Mouse (Mus musculus): ENCODE measurements around the gene Rem1.

Gene Rem1

DNA sequence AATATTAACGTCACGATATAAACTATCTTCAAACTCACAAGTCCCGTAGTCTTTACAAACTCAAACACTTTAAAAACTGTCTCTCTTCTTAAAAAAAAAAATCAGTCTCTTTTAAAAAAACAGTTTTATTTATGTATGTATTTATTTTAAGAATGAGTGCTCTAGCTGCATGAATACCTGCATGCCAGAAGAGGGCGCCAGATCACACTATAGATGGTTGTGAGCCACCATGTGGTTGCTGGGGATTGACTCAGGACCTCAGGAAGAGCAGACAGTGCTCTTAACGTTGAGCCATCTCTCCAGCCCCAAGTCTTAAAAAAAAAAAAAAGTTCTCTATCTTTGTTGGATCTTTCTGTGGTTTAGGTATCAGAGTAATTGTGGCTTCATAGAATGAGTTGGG, 9.4 kb upstream of the Rem1 start:
- peak; percentile 45 for DNase-seq (ENCODE audit: low read depth, low spot score)
- Histone ChIP-seq H3K36me3 (ENCODE audit: control insufficient read depth, insufficient read depth, low read length, poor library complexity, severe bottlenecking) (no peaks in the 10 kb centered on the region), H3K27me3 (ENCODE audit: control insufficient read depth, insufficient read depth, low read length, poor library complexity, severe bottlenecking) (no peaks in the 10 kb centered on the region)

DNA sequence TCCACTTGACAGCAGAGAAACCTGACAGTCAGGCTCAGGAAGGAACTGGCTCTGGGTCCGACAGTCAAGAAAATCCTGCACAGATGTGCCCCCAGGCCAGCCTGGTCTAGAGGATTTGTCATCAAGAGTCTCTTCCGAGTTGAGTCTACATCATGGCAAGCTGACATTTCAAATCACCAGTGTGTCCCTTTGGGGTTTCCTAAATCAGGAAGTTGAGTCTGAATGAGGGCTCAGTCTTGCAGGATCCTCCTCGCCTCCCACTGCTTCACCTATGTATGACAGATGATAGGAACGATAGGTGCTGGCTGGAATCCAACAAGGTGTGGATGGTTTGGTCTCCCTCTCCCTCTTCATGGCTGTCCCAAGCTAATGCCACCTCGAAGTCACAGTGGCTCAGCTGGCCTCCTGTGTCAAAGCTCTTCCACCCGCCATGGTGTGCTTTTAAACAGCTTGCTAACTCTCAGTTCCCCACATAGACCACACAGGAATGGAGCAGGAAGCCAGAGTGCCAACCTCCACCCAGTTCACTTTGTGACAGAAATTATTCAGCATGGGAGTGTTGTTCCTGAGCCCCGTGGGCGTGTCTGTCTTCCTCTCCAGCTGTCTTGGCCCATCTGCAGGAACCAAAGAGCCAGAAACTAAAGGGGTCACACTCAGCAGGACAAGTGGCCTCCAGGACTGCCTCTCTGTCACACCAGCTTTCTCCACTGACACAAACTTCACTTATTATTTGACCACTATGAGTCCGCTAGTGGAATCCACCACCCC, 6.2 kb upstream of the Rem1 start:
- Histone ChIP-seq H3K36me3 (ENCODE audit: control insufficient read depth, insufficient read depth, low read length, poor library complexity, severe bottlenecking) (no peaks in the 10 kb centered on the region), H3K27me3 (ENCODE audit: control insufficient read depth, insufficient read depth, low read length, poor library complexity, severe bottlenecking) (no peaks in the 10 kb centered on the region)
- DNase-seq (ENCODE audit: low read depth, low spot score) = no peak

DNA sequence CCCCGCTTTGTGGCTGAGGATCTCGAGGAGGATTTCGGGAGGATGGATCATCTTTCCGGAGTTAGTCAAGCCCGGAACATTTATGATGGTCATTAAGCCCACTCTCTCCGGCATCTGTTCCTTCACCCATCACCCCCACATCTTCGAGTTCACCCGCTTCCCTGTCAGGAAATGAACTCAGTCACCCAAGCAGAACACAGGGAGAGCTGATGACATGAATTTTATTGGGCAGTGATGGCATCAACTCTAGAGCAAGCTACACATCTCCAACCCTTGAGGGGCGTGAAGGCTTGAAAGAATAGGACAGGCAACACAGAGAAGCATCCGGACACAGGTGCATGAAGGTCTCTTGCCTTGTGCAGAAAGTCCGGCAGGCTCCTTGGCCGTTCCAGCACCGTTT, 4.6 kb upstream of the Rem1 start:
- Histone ChIP-seq H3K27me3 (ENCODE audit: control insufficient read depth, insufficient read depth, low read length, poor library complexity, severe bottlenecking) (no peaks in the 10 kb centered on the region), H3K36me3 (ENCODE audit: control insufficient read depth, insufficient read depth, low read length, poor library complexity, severe bottlenecking) (no peaks in the 10 kb centered on the region)
- DNase-seq (ENCODE audit: low read depth, low spot score) = no peak

DNA sequence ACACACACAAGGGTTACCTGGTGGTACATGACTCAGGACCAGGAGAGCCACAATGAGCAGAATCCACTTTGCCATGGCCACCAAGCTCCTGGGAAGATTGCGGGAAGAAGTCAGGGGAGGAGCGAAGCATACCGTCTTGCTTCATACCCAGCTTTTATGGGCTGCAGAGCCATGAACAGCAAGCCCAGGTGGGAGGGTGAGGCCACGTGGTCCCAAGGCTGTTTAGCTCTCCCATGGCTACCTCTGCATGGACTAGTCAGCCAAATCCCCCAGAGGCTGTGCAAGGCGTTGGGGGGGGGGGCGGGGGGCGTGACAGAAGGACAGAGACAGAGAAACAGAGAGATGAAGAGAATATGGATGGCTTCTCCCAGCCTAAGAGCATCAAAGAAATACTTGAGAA, 3.8 kb upstream of the Rem1 start, which contains the start of gene Defb25:
TSS of gene Defb25 (minus strand) at position 101 of the 400 bp plus-strand sequence.
- Histone ChIP-seq H3K27me3 (ENCODE audit: control insufficient read depth, insufficient read depth, low read length, poor library complexity, severe bottlenecking) (no peaks in the 10 kb centered on the region), H3K36me3 (ENCODE audit: control insufficient read depth, insufficient read depth, low read length, poor library complexity, severe bottlenecking) (no peaks in the 10 kb centered on the region)
- no peak for DNase-seq (ENCODE audit: low read depth, low spot score)

DNA sequence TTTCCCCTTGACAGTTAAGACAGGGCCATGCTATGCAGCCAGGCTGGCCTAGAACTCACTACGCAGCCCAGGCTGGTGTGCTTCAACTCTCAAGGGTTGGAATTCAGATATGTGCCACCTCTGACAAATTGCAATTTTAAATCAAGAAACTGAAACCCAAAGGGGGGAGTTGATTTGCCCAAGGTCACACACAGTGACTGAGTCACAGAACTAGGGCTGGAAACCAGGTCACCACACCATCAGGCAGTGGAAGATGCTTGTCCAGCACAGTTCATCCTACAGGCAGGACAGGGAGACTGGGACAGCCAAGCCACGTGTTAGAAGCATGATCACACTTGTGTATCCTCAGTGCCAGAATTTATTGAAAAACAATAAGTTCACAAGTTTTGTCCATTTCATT, 2.2 kb upstream of the Rem1 start:
- DNase-seq (ENCODE audit: low read depth, low spot score) = no peak
- H3K36me3 ChIP-seq (ENCODE audit: control insufficient read depth, insufficient read depth, low read length, poor library complexity, severe bottlenecking) = no peaks in the 10 kb centered on the region
- no peaks in the 10 kb centered on the region; the same call in 1 of the 2 replicates for H3K27me3 ChIP-seq (ENCODE audit: control insufficient read depth, insufficient read depth, low read length, poor library complexity, severe bottlenecking)

DNA sequence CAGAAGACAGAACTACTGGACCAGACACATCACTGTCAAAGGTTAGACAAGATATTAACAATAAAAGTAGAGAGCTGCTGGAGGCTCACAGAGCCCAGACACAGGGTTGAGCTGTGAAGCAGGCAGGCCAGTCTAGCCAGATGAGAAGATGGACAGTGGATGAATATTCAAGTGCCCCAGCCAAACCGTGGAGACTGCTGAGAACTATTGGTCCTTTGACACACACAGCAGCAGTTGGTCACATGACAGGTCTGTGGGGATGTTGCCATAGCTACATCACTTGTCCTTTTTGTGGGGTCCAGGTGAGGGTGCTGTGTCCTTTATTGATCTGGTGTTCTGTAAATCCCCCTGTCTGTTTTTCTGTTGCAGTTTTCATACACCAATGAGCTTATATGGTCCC, 1.5 kb upstream of the Rem1 start:
- DNase-seq (ENCODE audit: low read depth, low spot score) = no peak
- Histone ChIP-seq H3K36me3 (ENCODE audit: control insufficient read depth, insufficient read depth, low read length, poor library complexity, severe bottlenecking) (no peaks in the 10 kb centered on the region), H3K27me3 (ENCODE audit: control insufficient read depth, insufficient read depth, low read length, poor library complexity, severe bottlenecking) (no peaks in the 10 kb centered on the region; the same call in 1 of the 2 replicates)

DNA sequence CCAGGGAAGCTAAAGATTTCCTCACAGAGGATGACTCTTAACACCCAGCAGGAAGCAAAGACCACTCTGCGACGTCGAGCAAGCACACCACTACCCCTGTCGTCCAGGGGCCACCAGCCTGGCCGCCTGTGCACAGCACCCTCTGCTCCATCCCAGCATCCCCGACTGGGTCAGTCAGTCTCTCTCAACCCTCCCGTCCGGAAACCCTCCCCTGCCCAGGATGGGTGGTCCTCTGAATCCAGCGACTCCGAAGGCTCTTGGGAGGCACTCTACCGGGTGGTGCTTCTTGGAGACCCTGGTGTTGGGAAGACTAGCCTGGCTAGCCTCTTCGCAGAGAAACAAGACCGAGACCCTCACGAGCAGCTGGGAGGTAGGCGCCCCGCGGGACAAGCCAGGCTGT, 1.3 kb downstream of the Rem1 start:
- DNase-seq (ENCODE audit: low read depth, low spot score) = no peak
- no peaks in the 10 kb centered on the region for H3K36me3 ChIP-seq (ENCODE audit: control insufficient read depth, insufficient read depth, low read length, poor library complexity, severe bottlenecking)
- H3K27me3 ChIP-seq (ENCODE audit: control insufficient read depth, insufficient read depth, low read length, poor library complexity, severe bottlenecking) = no peaks in the 10 kb centered on the region; the same call in 1 of the 2 replicates

DNA sequence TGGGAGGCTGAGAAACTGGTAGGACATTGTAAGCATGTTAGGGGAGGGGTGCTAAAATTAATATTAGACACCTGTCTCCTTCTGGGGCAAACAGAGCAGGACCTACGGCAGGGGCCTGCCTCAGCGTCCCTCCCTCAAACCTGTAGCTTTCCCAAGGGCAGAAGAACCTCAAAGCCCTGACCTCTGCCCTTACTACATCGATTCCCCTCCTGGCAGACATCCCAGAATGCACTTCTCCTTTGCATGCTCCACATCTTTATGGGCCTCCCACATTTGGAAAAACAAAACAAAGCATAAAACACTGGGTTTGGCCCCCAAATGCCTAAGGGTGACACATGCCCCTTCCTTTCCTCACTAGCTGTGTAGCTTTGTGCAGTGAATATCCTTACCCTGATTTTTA, 2.5 kb downstream of the Rem1 start:
- no peak for DNase-seq (ENCODE audit: low read depth, low spot score)
- Histone ChIP-seq H3K36me3 (ENCODE audit: control insufficient read depth, insufficient read depth, low read length, poor library complexity, severe bottlenecking) (no peaks in the 10 kb centered on the region), H3K27me3 (ENCODE audit: control insufficient read depth, insufficient read depth, low read length, poor library complexity, severe bottlenecking) (no peaks in the 10 kb centered on the region; the same call in 1 of the 2 replicates)

DNA sequence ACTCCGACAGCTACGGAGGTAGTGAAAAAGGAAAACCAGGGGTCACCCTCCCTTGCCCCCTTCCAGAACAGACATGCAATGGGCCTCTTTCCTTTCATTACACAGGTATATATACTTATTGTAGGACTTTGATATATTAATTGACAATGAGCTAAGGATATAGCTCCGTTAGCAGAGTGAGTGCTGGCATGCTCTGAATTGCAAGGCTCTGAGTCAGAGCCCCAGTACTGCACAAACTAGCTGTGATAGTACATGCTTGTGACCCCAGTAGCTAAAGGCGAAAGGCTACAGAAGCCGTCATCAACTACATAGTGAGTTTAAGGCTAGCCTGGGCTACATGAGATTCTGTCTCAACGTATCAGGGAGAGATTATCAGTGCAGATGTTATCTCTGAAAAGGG, 3.2 kb downstream of the Rem1 start:
- Histone ChIP-seq H3K27me3 (ENCODE audit: control insufficient read depth, insufficient read depth, low read length, poor library complexity, severe bottlenecking) (no peaks in the 10 kb centered on the region; the same call in 1 of the 2 replicates), H3K36me3 (ENCODE audit: control insufficient read depth, insufficient read depth, low read length, poor library complexity, severe bottlenecking) (no peaks in the 10 kb centered on the region)
- no peak for DNase-seq (ENCODE audit: low read depth, low spot score)

DNA sequence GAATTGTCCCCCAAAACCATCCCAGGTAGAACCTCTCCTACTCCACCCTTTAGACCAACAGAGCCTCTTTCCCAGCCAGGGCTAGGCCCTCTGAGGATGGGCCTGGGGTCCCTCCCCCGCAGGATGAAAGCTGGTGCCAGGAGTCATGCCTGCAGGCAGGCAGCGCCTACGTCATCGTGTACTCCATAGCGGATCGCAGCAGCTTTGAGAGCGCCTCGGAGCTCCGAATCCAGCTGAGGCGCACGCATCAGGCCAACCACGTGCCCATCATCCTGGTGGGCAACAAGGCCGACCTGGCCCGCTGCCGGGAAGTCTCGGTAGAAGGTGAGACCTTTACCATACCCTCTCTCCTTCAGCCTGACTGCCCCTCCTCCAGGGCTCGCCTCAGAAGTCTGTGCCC, 6.6 kb downstream of the Rem1 start:
- Histone ChIP-seq H3K27me3 (ENCODE audit: control insufficient read depth, insufficient read depth, low read length, poor library complexity, severe bottlenecking) (no peaks in the 10 kb centered on the region; the same call in 1 of the 2 replicates), H3K36me3 (ENCODE audit: control insufficient read depth, insufficient read depth, low read length, poor library complexity, severe bottlenecking) (no peaks in the 10 kb centered on the region)
- DNase-seq (ENCODE audit: low read depth, low spot score) = no peak

DNA sequence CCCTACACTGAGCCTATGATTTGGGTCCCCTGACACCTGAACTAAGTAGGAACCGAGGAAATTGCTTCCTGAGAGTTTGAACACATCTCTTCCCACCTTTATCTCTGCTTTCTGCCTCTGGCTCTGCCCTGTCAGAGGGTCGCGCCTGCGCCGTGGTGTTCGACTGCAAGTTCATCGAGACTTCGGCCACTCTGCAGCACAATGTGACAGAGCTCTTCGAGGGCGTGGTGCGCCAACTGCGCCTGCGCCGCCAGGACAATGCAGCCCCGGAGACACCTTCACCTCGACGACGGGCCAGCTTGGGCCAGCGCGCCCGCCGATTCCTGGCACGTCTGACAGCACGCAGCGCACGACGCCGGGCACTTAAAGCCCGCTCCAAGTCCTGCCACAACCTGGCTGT, 7.6 kb downstream of the Rem1 start:
- Histone ChIP-seq H3K36me3 (ENCODE audit: control insufficient read depth, insufficient read depth, low read length, poor library complexity, severe bottlenecking) (no peaks in the 10 kb centered on the region), H3K27me3 (ENCODE audit: control insufficient read depth, insufficient read depth, low read length, poor library complexity, severe bottlenecking) (no peaks in the 10 kb centered on the region; the same call in 1 of the 2 replicates)
- no peak for DNase-seq (ENCODE audit: low read depth, low spot score)

DNA sequence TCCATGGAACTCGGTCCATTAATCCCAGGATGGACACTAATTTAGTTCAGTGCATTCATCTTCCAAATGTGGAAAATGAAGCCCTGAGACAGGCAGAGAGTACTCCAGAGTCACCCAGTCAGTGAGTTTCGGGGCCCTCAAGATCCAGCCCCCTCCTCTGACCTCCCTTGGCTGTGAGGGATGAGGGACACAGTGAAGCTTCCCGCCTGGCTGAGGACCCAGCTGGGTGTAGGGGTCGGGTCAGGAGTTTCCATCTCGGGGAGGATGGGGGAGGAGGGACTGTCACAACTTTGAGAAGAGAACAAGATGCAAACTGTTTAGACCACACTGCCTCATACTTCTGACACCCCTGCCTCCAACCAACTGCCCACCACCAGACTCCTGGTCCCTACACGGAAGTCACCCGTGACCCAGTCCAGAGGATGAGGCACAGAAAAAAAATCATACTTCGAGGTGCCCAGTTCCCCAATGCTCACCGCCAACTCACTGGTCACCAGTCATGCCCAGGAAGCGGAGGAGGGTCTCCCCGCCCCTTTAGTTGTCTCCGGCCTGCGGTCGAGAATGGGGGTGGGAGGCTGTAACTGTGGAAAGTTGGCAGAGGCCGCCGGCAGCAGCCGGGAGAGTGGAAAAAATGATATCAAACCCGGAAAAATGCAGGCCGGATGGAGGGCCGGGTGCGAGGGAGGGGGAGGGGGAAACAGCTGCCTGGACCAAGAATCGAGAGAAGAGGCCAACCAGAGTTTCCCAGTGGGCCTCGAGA, 9.7 kb downstream of the Rem1 start:
- DNase-seq (ENCODE audit: low read depth, low spot score) = no peak
- no peaks in the 10 kb centered on the region for H3K36me3 ChIP-seq (ENCODE audit: control insufficient read depth, insufficient read depth, low read length, poor library complexity, severe bottlenecking)

DNA sequence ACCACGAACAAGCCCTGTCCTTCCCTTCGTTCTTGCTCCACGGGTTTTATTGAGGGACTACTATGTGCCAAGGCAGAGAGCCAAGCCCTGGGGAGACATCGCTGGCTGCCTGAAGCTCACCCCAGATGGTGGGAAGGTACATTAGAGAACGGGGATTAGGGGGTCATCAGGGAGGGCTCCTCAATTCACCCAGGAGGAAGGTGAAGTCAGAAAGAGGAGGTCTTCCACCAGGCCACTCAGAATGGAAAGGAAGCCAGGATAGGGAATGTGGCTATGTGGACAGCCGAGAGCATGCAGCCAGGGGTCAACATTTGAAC, 10.2 kb downstream of the Rem1 start:
- Histone ChIP-seq H3K27me3 (ENCODE audit: control insufficient read depth, insufficient read depth, low read length, poor library complexity, severe bottlenecking) (no peaks in the 10 kb centered on the region), H3K36me3 (ENCODE audit: control insufficient read depth, insufficient read depth, low read length, poor library complexity, severe bottlenecking) (no peaks in the 10 kb centered on the region)
- DNase-seq (ENCODE audit: low read depth, low spot score) = no peak

More for the DNA sequence above, 9.7 kb downstream of the Rem1 start:
- H3K27me3 ChIP-seq (ENCODE audit: control insufficient read depth, insufficient read depth, low read length, poor library complexity, severe bottlenecking) = no peaks in the 10 kb centered on the region

DNA sequence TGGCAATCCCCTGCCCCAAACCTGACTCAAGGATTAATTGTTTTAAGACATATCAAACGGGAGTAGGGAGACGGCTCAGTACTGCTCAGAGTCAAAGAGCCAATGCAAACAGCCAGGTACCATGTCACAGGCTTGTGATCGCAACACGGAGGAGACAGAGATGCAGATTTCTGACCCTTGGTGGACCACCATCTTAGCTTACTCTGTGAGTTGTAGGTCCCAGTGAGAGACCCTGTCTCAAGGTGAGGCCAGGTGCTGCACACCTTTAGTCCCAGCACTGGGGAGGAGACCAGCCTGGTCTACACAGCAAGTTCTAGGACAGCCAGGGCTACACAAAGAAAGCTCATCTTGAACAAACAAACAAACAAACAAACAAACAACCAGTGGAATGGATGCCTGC, 10.6 kb downstream of the Rem1 start:
- Histone ChIP-seq H3K36me3 (ENCODE audit: control insufficient read depth, insufficient read depth, low read length, poor library complexity, severe bottlenecking) (no peaks in the 10 kb centered on the region), H3K27me3 (ENCODE audit: control insufficient read depth, insufficient read depth, low read length, poor library complexity, severe bottlenecking) (no peaks in the 10 kb centered on the region)
- no peak for DNase-seq (ENCODE audit: low read depth, low spot score)

DNA sequence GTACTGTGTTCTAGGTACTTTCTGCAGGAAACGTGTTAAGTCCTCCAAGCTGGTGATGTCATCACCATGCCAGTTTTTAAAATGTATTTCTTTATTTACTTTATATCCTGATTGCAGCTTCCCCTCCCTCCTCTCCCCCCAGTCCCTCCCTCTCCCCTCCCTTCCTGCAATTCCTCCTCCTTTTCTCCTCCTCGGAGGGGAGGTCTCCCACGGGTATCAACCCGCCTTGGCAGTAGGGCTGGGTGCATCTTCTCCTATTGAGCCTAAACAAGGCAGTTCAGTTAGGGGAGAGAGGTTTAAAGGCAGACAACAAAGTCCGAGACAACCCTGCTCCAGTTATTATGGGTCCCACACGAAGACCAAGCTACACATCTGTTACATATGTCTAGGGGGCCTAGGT, 12.1 kb downstream of the Rem1 start:
- Histone ChIP-seq H3K36me3 (ENCODE audit: control insufficient read depth, insufficient read depth, low read length, poor library complexity, severe bottlenecking) (no peaks in the 10 kb centered on the region), H3K27me3 (ENCODE audit: control insufficient read depth, insufficient read depth, low read length, poor library complexity, severe bottlenecking) (no peaks in the 10 kb centered on the region)
- DNase-seq (ENCODE audit: low read depth, low spot score) = no peak
